Mouse (Mus musculus) v-Abl transformed pro-B cells (cell line): Measurements from ENCODE around the gene Gale.

Experiments used
- in situ Hi-C, 2 experiments: fragments of 400-800 bp; cut with MboI; formaldehyde crosslinking; loops; one replicate each; pipeline ENCODE4 v1.15.1; 2025; ENCODE audit not compliant: unreplicated experiment in 2 of 2

Gale gene

GRCm38 (mm10) chr4:135938858-135939257 is 24.7 kb upstream of the Gale start:
- in situ Hi-C loops, result loop anchor here (5.0 to 25.0 kb wide), 2 partner anchors 137 to 427 kb away; no protein-coding TSS in a partner anchor

GRCm38 (mm10) chr4:135941026-135941425 is 22.5 kb upstream of the Gale start:
- in situ Hi-C loops, result loop anchor here (10.0 to 25.0 kb wide), 2 partner anchors 256 to 429 kb away; partner anchors contain the start of gene Ifnlr1 (in 1 of the 2)

GRCm38 (mm10) chr4:135942193-135942592 is 21.3 kb upstream of the Gale start:
- in situ Hi-C loops, result loop anchor here (10.0 to 25.0 kb wide), 2 partner anchors 257 to 430 kb away; partner anchors contain the start of gene Ifnlr1 (in 1 of the 2)

GRCm38 (mm10) chr4:135943389-135943788 is 20.1 kb upstream of the Gale start:
- in situ Hi-C loops, result loop anchor here (10.0 to 25.0 kb wide), 2 partner anchors 259 to 431 kb away; partner anchors contain the start of gene Ifnlr1 (in 1 of the 2)

GRCm38 (mm10) chr4:135945706-135946105 is 17.8 kb upstream of the Gale start:
- in situ Hi-C loops, result loop anchor here (5.0 to 25.0 kb wide), 3 partner anchors 107 to 433 kb away; partner anchors contain the start of genes Ifnlr1 (in 1 of the 2) and Rpl11 (in 1 of the 2)

- in situ Hi-C loops, result loop anchor here (5.0 to 25.0 kb wide), 3 partner anchors 106 to 434 kb away; partner anchors contain the start of genes Ifnlr1 (in 1 of the 2) and Rpl11 (in 1 of the 2)
Measured at GRCm38 (mm10) chr4:135946278-135946658, 17.3 kb upstream of the Gale start, which contains the start of gene Hmgcl. Hmgcl (plus strand) TSS chr4:135946448.

GRCm38 (mm10) chr4:135946659-135947301 is 16.7 kb upstream of the Gale start:
- in situ Hi-C loops, result loop anchor here (5.0 to 25.0 kb wide), 3 partner anchors 106 to 434 kb away; partner anchors contain the start of genes Ifnlr1 (in 1 of the 2) and Rpl11 (in 1 of the 2)

GRCm38 (mm10) chr4:135948142-135948541 is 15.4 kb upstream of the Gale start:
- in situ Hi-C loops, result loop anchor here (5.0 to 25.0 kb wide), 3 partner anchors 104 to 436 kb away; partner anchors contain the start of genes Ifnlr1 (in 1 of the 2) and Rpl11 (in 1 of the 2)

- in situ Hi-C loops, result loop anchor here (5.0 to 25.0 kb wide), 3 partner anchors 103 to 437 kb away; partner anchors contain the start of genes Ifnlr1 (in 1 of the 2) and Rpl11 (in 1 of the 2)
Measured at GRCm38 (mm10) chr4:135949475-135949874, 14.1 kb upstream of the Gale start.

GRCm38 (mm10) chr4:135949911-135950310 is 13.6 kb upstream of the Gale start:
- in situ Hi-C loops, result loop anchor here (5.0 to 25.0 kb wide), 5 partner anchors 102 to 438 kb away; partner anchors contain the start of genes Ifnlr1 (in 1 of the 2) and Rpl11 (in 1 of the 2)

- in situ Hi-C loops, result loop anchor here (5.0 to 10.0 kb wide), 2 partner anchors 204 to 212 kb away; no protein-coding TSS in a partner anchor
Measured at GRCm38 (mm10) chr4:135950365-135950764, 13.2 kb upstream of the Gale start.

- in situ Hi-C loops, result loop anchor here (5.0 to 10.0 kb wide), 2 partner anchors 203 to 211 kb away; no protein-coding TSS in a partner anchor
Measured at GRCm38 (mm10) chr4:135951505-135951904, 12.0 kb upstream of the Gale start.

GRCm38 (mm10) chr4:135953179-135953578 is 10.3 kb upstream of the Gale start:
- in situ Hi-C loops, result loop anchor here (5.0 to 10.0 kb wide), 2 partner anchors 202 to 209 kb away; no protein-coding TSS in a partner anchor

- in situ Hi-C loops, result loop anchor here (5.0 to 10.0 kb wide), 2 partner anchors 201 to 208 kb away; no protein-coding TSS in a partner anchor
Measured at GRCm38 (mm10) chr4:135954241-135954640, 9.3 kb upstream of the Gale start.

GRCm38 (mm10) chr4:135955886-135956285 is 7.6 kb upstream of the Gale start:
- in situ Hi-C loops, result loop anchor here in 1 of 2 experiments (10.0 kb wide), 1 partner anchor 199 kb away; no protein-coding TSS in a partner anchor

- in situ Hi-C loops, result loop anchor here in 1 of 2 experiments (10.0 kb wide), 1 partner anchor 196 kb away; no protein-coding TSS in a partner anchor
Measured at GRCm38 (mm10) chr4:135958354-135958753, 5.2 kb upstream of the Gale start.

- in situ Hi-C loops, result loop anchor here in 1 of 2 experiments (5.0 kb wide), 1 partner anchor 92 kb away; the partner anchor contains the start of gene Rpl11
Measured at GRCm38 (mm10) chr4:135960717-135961116, 2.8 kb upstream of the Gale start.

- in situ Hi-C loops, result loop anchor here in 1 of 2 experiments (5.0 kb wide), 1 partner anchor 91 kb away; the partner anchor contains the start of gene Rpl11
Measured at GRCm38 (mm10) chr4:135961709-135962108, 1.8 kb upstream of the Gale start.

- in situ Hi-C loops, result loop anchor here in 1 of 2 experiments (5.0 kb wide), 1 partner anchor 90 kb away; the partner anchor contains the start of gene Rpl11
Measured at GRCm38 (mm10) chr4:135962198-135962597, 1.3 kb upstream of the Gale start.

GRCm38 (mm10) chr4:135962946-135963345 is 581 bp upstream of the Gale start:
- in situ Hi-C loops, result loop anchor here in 1 of 2 experiments (5.0 kb wide), 1 partner anchor 89 kb away; the partner anchor contains the start of gene Rpl11
